Mouse (Mus musculus) heart, embryonic 15.5 days (tissue): ENCODE data around the gene Tmem255b. TPM values are rescaled to one million over a fixed set of nuclear protein-coding genes. Genes with fewer than 3 reads are reported as not detected.

ENCODE experiments used
- ATAC-seq: fragments of 200-750 bp; cut with Nextera tagmentation; replicated peaks from 2 replicates; pipeline ENCODE4 v1.8.0; 2017; ENCODE audit warnings: low read depth, moderate TSS enrichment; ENCODE audit not compliant: insufficient number of reproducible peaks, insufficient read depth, low FRiP score
- H3K27ac ChIP-seq: fragments of 300-500 bp; sonication (generic); 2 replicates; pipeline ENCODE4 v1.5.1; 2015; ENCODE audit warnings: mild to moderate bottlenecking, inconsistent platforms
- H3K27me3 ChIP-seq: fragments of 300-500 bp; sonication (generic); 2 replicates; pipeline ENCODE4 v1.6.1; 2015; ENCODE audit warnings: inconsistent platforms
- H3K36me3 ChIP-seq: fragments of 300-500 bp; sonication (generic); 2 replicates; pipeline ENCODE4 v1.6.1; 2015; ENCODE audit warnings: mild to moderate bottlenecking, inconsistent platforms
- H3K4me1 ChIP-seq: fragments of 300-500 bp; sonication (generic); replicated peaks from 2 replicates; pipeline ENCODE4 v1.6.1; 2015; ENCODE audit warnings: inconsistent platforms
- H3K4me2 ChIP-seq: fragments of 300-500 bp; sonication (generic); 2 replicates; pipeline ENCODE4 v1.6.1; 2015; ENCODE audit warnings: inconsistent platforms, mild to moderate bottlenecking, moderate library complexity
- H3K4me3 ChIP-seq: fragments of 300-500 bp; sonication (generic); 2 replicates; pipeline ENCODE4 v1.5.1; 2015; ENCODE audit warnings: mild to moderate bottlenecking, inconsistent platforms
- H3K9ac ChIP-seq: fragments of 300-500 bp; sonication (generic); 2 replicates; pipeline ENCODE4 v1.6.1; 2015; ENCODE audit warnings: mild to moderate bottlenecking, inconsistent platforms
- H3K9me3 ChIP-seq: fragments of 300-500 bp; sonication (generic); replicated peaks from 2 replicates; pipeline ENCODE4 v1.6.1; 2016; ENCODE audit warnings: inconsistent platforms
- WGBS: fragments of 180-500 bp; shearing (Covaris S2); methylation state at CpG from one replicate; pipeline ENCODE4 v1.1.7; 2015; ENCODE audit warnings: mixed read lengths; 5-methylcytosine and 5-hydroxymethylcytosine counted together
- polyA plus RNA-seq: library from polyadenylated mRNA; unstranded; fragments of >200 nt; fragmentation: Nextera tagmentation; extraction: Ambion mirVana; gene quantifications from 2 replicates; pipeline ENCODE4 v1.2.1, GENCODE M21; 2015

Gene Tmem255b
- polyA plus RNA-seq, 1 experiment from 2014 or later, result 2.1 TPM

DNA sequence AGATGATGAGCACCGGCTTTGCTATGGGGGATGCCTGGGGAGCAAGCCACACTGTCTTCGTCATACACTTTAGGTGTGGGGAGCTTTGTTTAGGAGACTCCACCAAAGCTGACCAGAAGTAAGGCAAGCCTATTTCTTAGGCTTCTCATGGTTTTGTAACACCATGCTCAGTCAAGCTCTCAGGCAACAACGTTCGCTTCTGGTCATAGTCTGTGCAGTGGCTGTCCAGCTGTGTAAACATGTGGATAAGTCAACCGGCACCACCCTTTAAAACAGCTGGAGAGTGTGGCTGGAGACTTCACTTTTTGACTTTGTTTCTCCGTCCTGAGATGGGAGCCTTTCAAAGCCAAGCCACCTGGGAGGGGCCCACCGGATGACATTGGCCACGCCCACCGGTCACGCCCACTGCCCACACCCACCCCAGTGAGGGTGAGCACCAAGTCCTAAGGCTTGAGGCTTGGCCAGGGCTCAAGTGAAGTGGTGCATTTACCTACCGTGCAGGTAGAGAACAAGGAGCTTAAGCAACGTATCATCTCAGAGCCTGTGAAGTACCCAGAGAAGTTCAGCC lies 21.1 kb upstream of the Tmem255b start:
- Histone ChIP-seq H3K4me3 (no peak overlapping the region), H3K36me3 (no peaks in the 10 kb centered on the region), H3K27me3 (peaks cover 17% of the 10 kb centered on the region), H3K9ac (no peak overlapping the region), H3K27ac (no peak overlapping the region), H3K9me3 (no peaks in the 10 kb centered on the region), H3K4me1 (no peaks in the 10 kb centered on the region), H3K4me2 (no peak overlapping the region)
- no peak for ATAC-seq
- 48% methylated on average over 12 of the region's 12 CpGs for WGBS

DNA sequence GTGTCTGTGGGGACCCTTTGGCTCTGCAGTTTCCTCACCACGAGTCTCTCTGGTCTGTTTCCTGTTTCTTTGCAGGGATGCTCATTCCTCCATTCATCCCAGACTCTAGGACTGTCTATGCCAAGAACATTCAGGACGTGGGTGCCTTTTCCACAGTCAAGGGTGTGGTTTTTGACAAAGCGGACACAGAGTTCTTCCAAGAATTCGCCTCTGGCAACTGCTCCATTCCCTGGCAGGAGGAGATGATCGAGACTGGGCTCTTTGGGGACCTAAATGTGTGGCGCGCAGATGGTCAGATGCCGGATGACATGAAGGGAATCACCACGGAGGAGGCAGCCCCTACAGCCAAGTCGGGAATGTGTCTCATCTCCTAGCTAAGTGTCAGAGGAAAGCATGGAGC lies 19.1 kb upstream of the Tmem255b start:
- Histone ChIP-seq H3K9me3 (no peaks in the 10 kb centered on the region), H3K27me3 (peaks cover 14% of the 10 kb centered on the region; the same call in 1 of the 2 replicates), H3K36me3 (no peaks in the 10 kb centered on the region), H3K4me1 (no peaks in the 10 kb centered on the region), H3K4me3 (no peak overlapping the region), H3K9ac (no peak overlapping the region), H3K4me2 (no peak overlapping the region), H3K27ac (no peak overlapping the region)
- no peak for ATAC-seq
- 66% methylated on average over 10 of the region's 10 CpGs for WGBS

DNA sequence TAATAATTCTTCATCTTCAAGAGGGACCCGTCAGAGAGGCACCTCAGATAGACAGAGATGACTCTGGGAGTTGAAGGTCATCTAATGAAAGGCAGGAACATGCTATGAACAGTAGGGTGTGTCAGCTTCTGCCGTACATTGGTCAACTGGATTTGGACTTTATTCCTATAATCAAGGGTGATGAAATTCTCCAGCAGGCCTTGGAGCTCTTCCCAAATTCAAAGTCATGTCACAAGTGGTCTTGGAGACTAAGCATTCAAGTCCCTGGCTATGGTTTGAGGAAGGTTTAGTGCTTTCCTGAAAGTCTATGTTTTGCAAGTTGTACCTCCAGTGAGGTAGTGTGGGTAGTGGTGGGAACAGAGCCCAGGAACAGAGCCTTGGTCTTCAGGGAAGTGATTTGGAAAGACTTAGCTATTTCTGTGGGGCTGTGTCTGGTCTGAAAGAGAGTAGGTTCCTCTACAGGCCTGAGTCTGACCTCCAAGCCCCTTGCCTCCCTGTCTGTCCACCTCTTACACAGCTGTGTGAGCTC lies 15.8 kb upstream of the Tmem255b start:
- no peak overlapping the region for H3K9ac ChIP-seq
- no peak overlapping the region for H3K4me3 ChIP-seq
- 0 out of 2 replicates have a peak, but pooled peaks cover 6% of the 10 kb centered on the region for H3K27me3 ChIP-seq
- H3K36me3 ChIP-seq, result no peaks in the 10 kb centered on the region
- no peaks in the 10 kb centered on the region for H3K9me3 ChIP-seq
- 57% methylated on average over 2 of the region's 2 CpGs for WGBS
- H3K4me1 ChIP-seq, result no peaks in the 10 kb centered on the region
- H3K27ac ChIP-seq, result no peak overlapping the region
- H3K4me2 ChIP-seq, result no peak overlapping the region
- ATAC-seq, result no peak

DNA sequence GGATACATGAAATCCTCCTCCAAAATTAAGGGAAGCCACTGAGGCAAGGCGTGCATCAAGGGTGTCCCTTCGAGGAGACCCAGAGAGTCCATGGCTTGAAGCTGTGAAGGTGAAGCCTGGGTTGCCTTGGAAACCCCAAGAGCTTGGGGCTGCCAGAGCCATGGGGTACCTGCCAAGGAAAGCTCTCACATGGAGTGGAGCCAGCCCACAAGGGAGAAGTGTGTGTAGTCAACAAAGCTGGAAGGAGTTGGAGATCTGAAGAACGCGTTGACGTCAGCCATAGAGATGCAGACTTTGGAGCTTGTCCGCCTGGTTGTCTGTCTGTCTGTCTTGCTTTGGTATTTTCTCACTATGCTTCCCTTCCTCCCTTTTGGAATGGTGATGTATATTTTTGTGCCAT lies 14.0 kb upstream of the Tmem255b start:
- H3K27me3 ChIP-seq, result no peaks in the 10 kb centered on the region
- H3K9me3 ChIP-seq, result no peaks in the 10 kb centered on the region
- no peak overlapping the region for H3K27ac ChIP-seq
- H3K4me1 ChIP-seq, result no peaks in the 10 kb centered on the region
- H3K4me2 ChIP-seq, result no peak overlapping the region
- no peaks in the 10 kb centered on the region for H3K36me3 ChIP-seq
- no peak overlapping the region for H3K9ac ChIP-seq
- no peak for ATAC-seq
- H3K4me3 ChIP-seq, result no peak overlapping the region
- WGBS, result 91% methylated on average over 6 of the region's 6 CpGs

DNA sequence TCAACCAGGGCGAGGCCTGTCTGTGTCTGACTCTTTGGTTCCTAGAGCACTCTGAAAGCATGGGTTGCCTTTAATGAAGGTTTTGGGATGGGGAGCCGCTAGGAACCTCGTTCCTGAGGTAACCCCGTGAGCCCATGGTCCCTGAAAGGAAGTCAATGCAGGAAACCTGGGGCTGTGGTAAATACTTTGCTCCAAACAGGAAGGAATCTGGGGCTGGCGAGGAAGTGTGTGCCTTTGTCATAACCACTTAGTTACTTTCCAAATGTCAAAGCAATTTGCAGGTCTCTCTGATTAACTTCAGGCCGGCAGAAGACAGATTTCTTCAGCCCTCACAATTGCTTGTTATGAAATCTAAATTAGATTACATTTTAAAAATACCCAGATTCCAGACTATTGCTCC lies 7.6 kb upstream of the Tmem255b start:
- H3K27ac ChIP-seq, result no peak overlapping the region
- 53% methylated on average over 6 of the region's 6 CpGs for WGBS
- no peak overlapping the region for H3K9ac ChIP-seq
- H3K36me3 ChIP-seq, result no peaks in the 10 kb centered on the region
- no peak overlapping the region for H3K4me2 ChIP-seq
- H3K4me3 ChIP-seq, result no peak overlapping the region
- no peaks in the 10 kb centered on the region for H3K9me3 ChIP-seq
- no peak for ATAC-seq
- no peaks in the 10 kb centered on the region for H3K4me1 ChIP-seq
- H3K27me3 ChIP-seq, result no peaks in the 10 kb centered on the region

DNA sequence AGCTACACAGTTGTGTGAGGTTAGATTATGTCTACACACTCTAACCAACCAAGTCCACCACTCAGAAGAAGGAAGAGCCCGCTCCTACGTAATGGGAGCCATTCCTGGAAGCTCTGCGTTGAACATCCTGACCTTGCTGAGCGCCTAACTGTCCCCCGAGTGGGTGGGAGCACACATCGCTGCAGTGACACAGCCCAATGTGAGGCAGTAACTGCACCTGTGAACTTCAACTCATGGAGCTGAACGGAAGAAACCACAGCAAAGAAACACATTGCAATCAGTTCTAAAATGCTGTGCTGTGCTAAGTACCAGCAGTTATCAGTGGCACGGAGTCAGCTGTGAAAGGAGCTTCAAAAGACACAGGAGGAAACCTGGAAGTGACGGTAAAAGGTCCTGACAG lies 6.8 kb upstream of the Tmem255b start:
- Histone ChIP-seq H3K4me3 (no peak overlapping the region), H3K36me3 (no peaks in the 10 kb centered on the region), H3K27me3 (no peaks in the 10 kb centered on the region), H3K4me1 (no peaks in the 10 kb centered on the region), H3K9me3 (no peaks in the 10 kb centered on the region), H3K27ac (no peak overlapping the region), H3K4me2 (no peak overlapping the region), H3K9ac (no peak overlapping the region)
- ATAC-seq, result no peak
- WGBS, result 66% methylated on average over 9 of the region's 9 CpGs

DNA sequence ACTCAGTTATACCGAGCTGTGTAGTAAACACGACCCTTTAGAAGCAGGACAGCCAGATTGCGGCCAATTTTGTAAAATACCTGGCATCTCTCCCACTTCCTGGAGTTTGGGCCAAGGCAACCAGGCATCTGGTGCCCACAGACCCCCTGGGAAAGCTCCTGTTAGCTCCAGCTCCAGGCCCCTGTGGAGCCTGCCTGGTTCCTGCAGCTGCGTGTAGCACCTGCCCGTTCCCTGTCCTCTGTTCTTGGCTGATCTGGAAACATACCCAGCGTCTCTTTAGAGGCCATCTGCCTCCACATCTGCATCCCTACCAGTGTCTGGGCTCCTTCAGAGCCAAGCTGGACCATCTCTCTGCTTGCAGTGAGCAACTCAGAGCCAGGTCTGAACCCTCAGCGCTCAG lies 4.6 kb upstream of the Tmem255b start:
- Histone ChIP-seq H3K36me3 (no peaks in the 10 kb centered on the region), H3K27ac (no peak overlapping the region), H3K4me1 (no peaks in the 10 kb centered on the region), H3K4me3 (no peak overlapping the region), H3K9me3 (no peaks in the 10 kb centered on the region), H3K9ac (no peak overlapping the region), H3K4me2 (no peak overlapping the region), H3K27me3 (peaks cover 19% of the 10 kb centered on the region)
- ATAC-seq, result no peak
- 71% methylated on average over 7 of the region's 7 CpGs for WGBS

DNA sequence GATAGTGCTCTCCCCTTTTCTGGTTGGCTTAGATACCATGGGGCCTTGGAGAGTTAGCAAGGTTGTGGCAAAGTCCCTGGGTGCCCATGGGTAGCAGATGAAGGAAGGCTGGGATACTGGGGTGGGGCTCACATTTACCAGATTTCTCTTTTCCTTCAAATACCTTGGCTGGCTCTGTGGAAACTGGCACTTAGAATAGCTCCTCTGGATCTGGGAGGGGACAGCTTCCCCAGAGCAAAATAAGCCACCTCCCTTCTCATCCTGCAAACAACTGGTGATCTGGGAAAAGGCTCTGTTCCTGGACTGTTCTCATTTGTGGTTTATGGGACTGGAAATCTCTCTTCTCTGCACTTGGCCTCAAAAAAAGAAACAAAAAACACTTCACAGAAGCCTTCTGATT lies 4.1 kb upstream of the Tmem255b start:
- H3K36me3 ChIP-seq, result no peaks in the 10 kb centered on the region
- H3K4me3 ChIP-seq, result no peak overlapping the region
- H3K27ac ChIP-seq, result no peak overlapping the region
- H3K9me3 ChIP-seq, result no peaks in the 10 kb centered on the region
- no peak for ATAC-seq
- peaks cover 24% of the 10 kb centered on the region for H3K27me3 ChIP-seq
- H3K4me2 ChIP-seq, result no peak overlapping the region
- H3K4me1 ChIP-seq, result no peaks in the 10 kb centered on the region; the same call in 1 of the 2 replicates
- H3K9ac ChIP-seq, result no peak overlapping the region

DNA sequence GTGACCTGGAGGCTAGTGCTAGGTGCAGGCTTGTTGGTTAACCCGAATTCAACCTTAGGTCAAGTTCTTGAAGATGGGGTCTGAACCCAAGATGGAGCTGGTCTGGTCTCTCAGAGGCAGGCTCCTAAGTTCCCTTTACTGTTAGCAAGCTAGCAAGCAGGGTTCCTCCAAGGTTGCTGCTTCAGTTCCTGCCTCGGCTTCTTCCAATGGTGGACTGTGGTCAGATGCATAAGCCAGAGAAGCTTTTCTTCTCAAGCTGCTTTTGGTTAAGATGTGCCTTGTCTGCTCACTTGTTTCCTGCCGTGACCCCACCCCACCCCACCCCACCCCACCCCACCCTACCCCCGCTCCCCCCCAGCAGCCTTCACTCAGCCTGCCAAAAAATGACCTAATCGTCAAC lies 1.9 kb upstream of the Tmem255b start:
- Histone ChIP-seq H3K4me1 (no peaks in the 10 kb centered on the region; the same call in 1 of the 2 replicates), H3K9me3 (no peaks in the 10 kb centered on the region), H3K4me3 (no peak overlapping the region), H3K27ac (no peak overlapping the region), H3K27me3 (peaks cover 44% of the 10 kb centered on the region), H3K9ac (no peak overlapping the region), H3K4me2 (no peak overlapping the region), H3K36me3 (no peaks in the 10 kb centered on the region)
- no peak for ATAC-seq
- WGBS, result 63% methylated on average over 5 of the region's 5 CpGs

DNA sequence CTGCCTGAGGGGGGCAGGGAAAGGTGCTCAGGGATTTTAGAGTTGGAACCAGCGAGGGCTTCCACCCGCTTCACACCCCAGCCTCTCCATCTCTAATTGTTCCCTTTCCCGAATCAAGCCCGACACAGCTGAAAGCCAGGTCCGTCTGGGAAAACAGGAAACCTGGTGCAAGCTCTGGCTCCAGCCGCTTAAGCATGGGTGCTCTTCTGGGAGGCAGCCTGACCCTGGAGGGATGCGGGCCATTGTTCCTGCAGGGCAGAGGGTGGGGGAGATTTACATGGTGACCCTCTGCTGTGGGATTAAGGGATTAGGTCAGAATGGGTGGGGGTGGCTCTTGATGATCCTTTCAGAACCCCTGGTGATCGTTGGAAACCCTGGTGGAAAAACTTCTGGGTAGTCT lies 1.1 kb downstream of the Tmem255b start:
- WGBS, result 8% methylated on average over 8 of the region's 8 CpGs
- Histone ChIP-seq H3K27ac (no peak overlapping the region), H3K4me1 (no peaks in the 10 kb centered on the region; the same call in 1 of the 2 replicates), H3K4me3 (peak overlapping the region; percentile 11; the same call in 1 of the 2 replicates), H3K9me3 (no peaks in the 10 kb centered on the region), H3K36me3 (no peaks in the 10 kb centered on the region), H3K27me3 (peaks cover 44% of the 10 kb centered on the region), H3K4me2 (peak overlapping the region; percentile 20; the same call in 1 of the 2 replicates), H3K9ac (no peak overlapping the region)
- no peak for ATAC-seq

DNA sequence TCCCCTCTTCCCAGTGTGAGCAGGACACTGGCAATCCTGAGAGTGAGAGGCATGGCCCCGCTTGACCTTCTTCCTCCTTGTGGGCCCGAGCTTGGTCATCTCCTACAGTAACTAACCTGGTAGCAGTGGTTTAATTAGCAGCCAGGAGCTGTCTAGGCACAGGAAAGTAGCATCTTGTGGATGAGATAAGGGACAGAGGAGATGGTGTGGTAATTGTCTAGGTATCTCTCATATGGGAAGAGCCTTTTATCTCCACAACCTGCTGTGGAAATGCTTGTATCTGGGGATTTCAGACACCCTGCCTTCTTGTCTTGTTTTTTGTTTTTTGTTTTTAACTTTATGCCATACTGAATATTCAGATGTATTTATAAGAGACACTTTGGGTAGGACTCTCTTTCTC lies 2.5 kb downstream of the Tmem255b start:
- H3K27me3 ChIP-seq, result peaks cover 44% of the 10 kb centered on the region
- 63% methylated on average over 2 of the region's 2 CpGs for WGBS
- no peaks in the 10 kb centered on the region for H3K36me3 ChIP-seq
- H3K4me3 ChIP-seq, result no peak overlapping the region
- ATAC-seq, result no peak
- H3K4me2 ChIP-seq, result no peak overlapping the region
- no peaks in the 10 kb centered on the region for H3K9me3 ChIP-seq
- no peak overlapping the region for H3K9ac ChIP-seq
- no peak overlapping the region for H3K27ac ChIP-seq
- H3K4me1 ChIP-seq, result no peaks in the 10 kb centered on the region; the same call in 1 of the 2 replicates

DNA sequence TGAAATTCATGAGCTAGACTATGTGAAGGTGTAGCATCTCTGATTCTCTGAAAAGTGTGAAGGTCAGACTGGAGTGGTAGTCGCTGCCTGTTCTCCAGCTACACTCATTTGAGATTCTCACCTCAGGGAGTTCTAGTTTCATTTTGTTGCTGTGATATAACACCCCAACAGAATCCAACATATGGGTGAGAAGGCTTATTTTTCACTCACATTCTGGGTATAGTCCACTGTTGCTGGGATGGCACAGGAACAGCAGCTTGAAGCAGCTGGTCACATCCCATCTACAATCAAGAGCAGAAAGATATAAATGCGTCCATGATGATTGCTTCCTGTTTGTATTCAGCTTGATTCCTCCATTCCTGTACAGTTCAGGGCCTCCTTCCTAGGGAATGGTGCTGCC lies 7.2 kb downstream of the Tmem255b start:
- Histone ChIP-seq H3K27ac (no peak overlapping the region), H3K4me1 (no peaks in the 10 kb centered on the region), H3K36me3 (no peaks in the 10 kb centered on the region), H3K4me2 (no peak overlapping the region), H3K9me3 (no peaks in the 10 kb centered on the region), H3K27me3 (peaks cover 7% of the 10 kb centered on the region), H3K4me3 (no peak overlapping the region), H3K9ac (no peak overlapping the region)
- no peak for ATAC-seq
- 86% methylated on average over 2 of the region's 2 CpGs for WGBS
